28 mouse cellular contexts compared by ENCODE assay signal in the genomic region with DNA sequence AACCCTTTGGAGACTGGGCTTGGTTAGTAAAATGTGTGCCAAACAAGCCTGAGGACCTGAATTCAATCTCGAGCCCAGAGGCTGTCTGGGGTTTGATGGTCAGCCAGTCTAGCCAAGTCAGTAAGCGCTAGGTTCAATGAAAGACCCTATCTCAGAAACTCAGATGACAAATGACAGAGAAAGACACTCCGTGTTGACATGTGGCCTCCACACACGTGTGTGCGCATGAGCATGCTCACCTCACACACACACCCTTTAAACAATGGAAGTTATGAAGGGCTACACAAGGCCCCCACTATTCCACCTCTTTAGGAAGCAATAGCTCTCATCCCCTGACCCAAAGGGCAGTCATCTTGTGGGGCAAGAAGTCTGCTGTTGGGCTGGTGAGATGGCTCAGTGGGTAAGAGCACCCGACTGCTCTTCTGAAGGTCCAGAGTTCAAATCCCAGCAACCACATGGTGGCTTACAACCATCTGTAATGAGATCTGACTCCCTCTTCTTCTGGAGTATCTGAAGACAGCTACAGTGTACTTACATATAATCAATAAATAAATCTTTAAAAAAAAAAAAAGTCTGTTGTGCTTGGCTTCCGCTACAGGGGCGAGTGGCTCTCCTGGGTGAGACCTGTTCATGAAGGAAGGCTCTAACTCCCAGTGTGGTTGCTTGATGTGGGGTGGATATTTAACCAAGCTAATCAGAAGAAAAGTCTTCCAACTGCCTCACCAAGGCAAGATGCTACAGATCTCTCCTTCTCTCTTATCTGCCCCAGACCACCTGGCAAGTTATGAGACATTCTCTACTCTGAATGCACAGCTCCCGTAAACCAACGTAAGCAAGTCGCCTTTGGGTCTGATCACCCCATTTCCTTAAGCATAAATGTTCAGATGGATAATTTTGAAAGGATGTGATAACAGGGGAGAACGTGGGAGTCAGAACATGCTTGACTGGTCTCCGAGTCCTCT. TPM values are rescaled to one million over a fixed set of nuclear protein-coding genes. Genes with fewer than 3 reads are reported as not detected.
A peak's percentile ranks its signal among the peaks of the same experiment; 100 is the strongest.
DNase-seq lines count a peak whose midpoint lies in the region; ATAC-seq and TF ChIP-seq lines count a peak whose summit lies in the region.
"Had no signal": no experiment of that assay in that cellular context is flagged by ENCODE, and none has a peak within 500 bp of the region (broad histone marks: within the 10 kb centered on the region; RNA-seq: fewer than 3 reads in every experiment).

No protein-coding gene starts in this region.

- no peak overlapping the region for H3K27ac ChIP-seq in stomach, embryonic 15.5 days
- no peak overlapping the region for H3K27ac ChIP-seq in stomach, postnatal 0 days (replicated peaks)
- H3K27ac ChIP-seq in liver, embryonic 16.5 days (ENCODE audit: low read length), result peak overlapping the region; percentile 79
- H3K27ac ChIP-seq in hindbrain, embryonic 12.5 days, result no peak overlapping the region
- H3K27ac ChIP-seq: embryonic facial prominence, embryonic 15.5 days; forebrain, embryonic 10.5 days; heart, embryonic 13.5 days; hindbrain, embryonic 13.5 days; limb, embryonic 12.5 days; midbrain, embryonic 15.5 days; neural tube, embryonic 13.5 days had no signal

- H3K4me1 ChIP-seq in stomach, embryonic 15.5 days, result no peaks in the 10 kb centered on the region
- no peaks in the 10 kb centered on the region for H3K4me1 ChIP-seq in stomach, postnatal 0 days (replicated peaks; ENCODE audit: control insufficient read depth, insufficient read depth)
- peaks cover 14% of the 10 kb centered on the region for H3K4me1 ChIP-seq in liver, embryonic 16.5 days (ENCODE audit: control insufficient read depth, low read depth, low read length)
- H3K4me1 ChIP-seq in hindbrain, embryonic 12.5 days, result no peaks in the 10 kb centered on the region
- H3K4me1 ChIP-seq: forebrain, embryonic 10.5 days; heart, embryonic 13.5 days; hindbrain, embryonic 13.5 days; midbrain, embryonic 15.5 days; neural tube, embryonic 13.5 days had no signal

- H3K27me3 ChIP-seq in stomach, embryonic 15.5 days (replicated peaks), result no peaks in the 10 kb centered on the region
- no peaks in the 10 kb centered on the region for H3K27me3 ChIP-seq in stomach, postnatal 0 days (ENCODE audit: control insufficient read depth, insufficient read depth, low read length)
- H3K27me3 ChIP-seq in liver, embryonic 16.5 days (ENCODE audit: control insufficient read depth, insufficient read depth, low read depth, low read length), result no peaks in the 10 kb centered on the region
- H3K27me3 ChIP-seq in hindbrain, embryonic 12.5 days, result no peaks in the 10 kb centered on the region; the same call in 1 of the 2 replicates
- H3K27me3 ChIP-seq: embryonic facial prominence, embryonic 15.5 days; heart, embryonic 13.5 days; hindbrain, embryonic 13.5 days; limb, embryonic 12.5 days; midbrain, embryonic 15.5 days; neural tube, embryonic 13.5 days had no signal

- H3K36me3 ChIP-seq in stomach, embryonic 15.5 days, result no peaks in the 10 kb centered on the region
- no peaks in the 10 kb centered on the region for H3K36me3 ChIP-seq in stomach, postnatal 0 days (ENCODE audit: control insufficient read depth, insufficient read depth, low read length)
- H3K36me3 ChIP-seq in liver, embryonic 16.5 days (ENCODE audit: control insufficient read depth, insufficient read depth), result no peaks in the 10 kb centered on the region
- H3K36me3 ChIP-seq in hindbrain, embryonic 12.5 days, result no peaks in the 10 kb centered on the region
- H3K36me3 ChIP-seq: embryonic facial prominence, embryonic 15.5 days; forebrain, embryonic 10.5 days; heart, embryonic 13.5 days; hindbrain, embryonic 13.5 days; limb, embryonic 12.5 days; midbrain, embryonic 15.5 days; neural tube, embryonic 13.5 days had no signal

- TF ChIP-seq CTCF in stomach, postnatal 0 days (IDR thresholded peaks at IDR 0.05; ENCODE audit: low read depth), result no peak

- DNase-seq in stomach, postnatal 0 days (ENCODE audit: low spot score), result no peak
- peak; percentile 46 for DNase-seq in liver
- DNase-seq in cerebellum, adult 8-10 months, result no peak
- no peak for DNase-seq in natural killer cell, adult 2 months (ENCODE audit: low spot score in 2 of 2)
- DNase-seq: adrenal gland, adult 2 months; cerebellum, adult 2 months; cerebellum, postnatal 36 days; gastrocnemius, postnatal 25 days; heart, adult 18-20 months; heart, postnatal 14 days; kidney, adult 18-20 months; lung, adult 2 months; lung, postnatal 14 days; retina, postnatal 1 day; right cerebral cortex, postnatal 25 days; thymus, adult 18-20 months; thymus, postnatal 4 days had no signal

- no peak for TF ChIP-seq EP300 in stomach, postnatal 0 days (optimal IDR thresholded peaks at IDR 0.05)

- H3K9me3 ChIP-seq in stomach, embryonic 15.5 days, result no peaks in the 10 kb centered on the region
- no peaks in the 10 kb centered on the region for H3K9me3 ChIP-seq in stomach, postnatal 0 days (ENCODE audit: control insufficient read depth, low read length)
- no peaks in the 10 kb centered on the region for H3K9me3 ChIP-seq in liver, embryonic 16.5 days (replicated peaks; ENCODE audit: control insufficient read depth, low read length)
- no peaks in the 10 kb centered on the region for H3K9me3 ChIP-seq in hindbrain, embryonic 12.5 days (replicated peaks)
- H3K9me3 ChIP-seq: embryonic facial prominence, embryonic 15.5 days; forebrain, embryonic 10.5 days; heart, embryonic 13.5 days; hindbrain, embryonic 13.5 days; limb, embryonic 12.5 days; midbrain, embryonic 15.5 days; neural tube, embryonic 13.5 days had no signal

- H3K4me2 ChIP-seq in stomach, embryonic 15.5 days, result no peak overlapping the region
- no peak overlapping the region for H3K4me2 ChIP-seq in stomach, postnatal 0 days (replicated peaks; ENCODE audit: low read depth)
- peak overlapping the region; percentile 36 for H3K4me2 ChIP-seq in liver, embryonic 16.5 days (ENCODE audit: low read depth, low read length)
- H3K4me2 ChIP-seq in hindbrain, embryonic 12.5 days (replicated peaks), result no peak overlapping the region
- H3K4me2 ChIP-seq: embryonic facial prominence, embryonic 15.5 days; heart, embryonic 13.5 days; hindbrain, embryonic 13.5 days; limb, embryonic 12.5 days; midbrain, embryonic 15.5 days; neural tube, embryonic 13.5 days had no signal

- no peak overlapping the region for H3K4me3 ChIP-seq in stomach, embryonic 15.5 days (replicated peaks)
- H3K4me3 ChIP-seq in stomach, postnatal 0 days (ENCODE audit: low read depth, low read length), result no peak overlapping the region
- no peak overlapping the region for H3K4me3 ChIP-seq in liver, embryonic 16.5 days (ENCODE audit: low read depth, low read length)
- H3K4me3 ChIP-seq in hindbrain, embryonic 12.5 days, result no peak overlapping the region
- H3K4me3 ChIP-seq: embryonic facial prominence, embryonic 15.5 days; forebrain, embryonic 10.5 days; heart, embryonic 13.5 days; hindbrain, embryonic 13.5 days; limb, embryonic 12.5 days; midbrain, embryonic 15.5 days; neural tube, embryonic 13.5 days had no signal

- no peak overlapping the region for H3K9ac ChIP-seq in stomach, embryonic 15.5 days
- no peak overlapping the region for H3K9ac ChIP-seq in stomach, postnatal 0 days (ENCODE audit: low read length)
- peak overlapping the region; percentile 27; the same call in 1 of the 2 replicates for H3K9ac ChIP-seq in liver, embryonic 16.5 days (ENCODE audit: low read depth, low read length)
- H3K9ac ChIP-seq in hindbrain, embryonic 12.5 days, result no peak overlapping the region
- H3K9ac ChIP-seq: embryonic facial prominence, embryonic 15.5 days; heart, embryonic 13.5 days; hindbrain, embryonic 13.5 days; limb, embryonic 12.5 days; midbrain, embryonic 15.5 days; neural tube, embryonic 13.5 days had no signal

- 0 out of 2 replicates have a peak, but pooled peaks have one; percentile 22 for ATAC-seq in stomach, embryonic 15.5 days (ENCODE audit: insufficient read depth, low FRiP score, low read depth)
- no peak for ATAC-seq in stomach, postnatal 0 days (ENCODE audit: low FRiP score, low TSS enrichment)
- ATAC-seq in liver, embryonic 16.5 days (ENCODE audit: low read depth), result peak; percentile 86
- ATAC-seq in hindbrain, embryonic 12.5 days (ENCODE audit: low FRiP score), result no peak
- ATAC-seq: forebrain, embryonic 16.5 days; midbrain, embryonic 15.5 days had no signal

- 85% methylated on average over 13 of the region's 13 CpGs for WGBS in stomach, embryonic 15.5 days
- WGBS in stomach, postnatal 0 days, result 87% methylated on average over 13 of the region's 13 CpGs
- 42% methylated on average over 13 of the region's 13 CpGs for WGBS in liver, embryonic 16.5 days (ENCODE audit: insufficient replicate concordance)
- 87% methylated on average over 13 of the region's 13 CpGs for WGBS in hindbrain, embryonic 12.5 days

RNA-seq across cellular contexts. Expression of gene Zfp652, which starts 11.4 kb away (rescaled TPM):
- 21.1 and 21.7 TPM in 2 replicates for polyA plus RNA-seq in stomach, embryonic 15.5 days (2015; fragmentation: Nextera tagmentation; extraction: Ambion mirVana)
- 10.0 and 10.2 TPM in 2 replicates for polyA plus RNA-seq in stomach, postnatal 0 days (2015; fragmentation: Nextera tagmentation; extraction: Ambion mirVana)
- polyA plus RNA-seq in liver, embryonic 16.5 days (2015; fragmentation: Nextera tagmentation; extraction: Ambion mirVana), result 5.8 and 5.9 TPM in 2 replicates
- polyA plus RNA-seq in hindbrain, embryonic 12.5 days (2016; fragmentation: Nextera tagmentation; extraction: Ambion mirVana), result 30.5 and 31.1 TPM in 2 replicates

RNA-seq across cellular contexts. Expression of gene B130006D01Rik, which starts 22.3 kb away (rescaled TPM):
- 1.0 and 1.1 TPM in 2 replicates for polyA plus RNA-seq in stomach, embryonic 15.5 days (2015; fragmentation: Nextera tagmentation; extraction: Ambion mirVana)
- polyA plus RNA-seq in stomach, postnatal 0 days (2015; fragmentation: Nextera tagmentation; extraction: Ambion mirVana), result 0.36 and 0.46 TPM in 2 replicates
- 0.30 and 0.33 TPM in 2 replicates for polyA plus RNA-seq in liver, embryonic 16.5 days (2015; fragmentation: Nextera tagmentation; extraction: Ambion mirVana)
- 1.4 and 1.8 TPM in 2 replicates for polyA plus RNA-seq in hindbrain, embryonic 12.5 days (2016; fragmentation: Nextera tagmentation; extraction: Ambion mirVana)

RNA-seq across cellular contexts. Expression of gene Phb, which starts 34.3 kb away (rescaled TPM):
- polyA plus RNA-seq in stomach, embryonic 15.5 days (2015; fragmentation: Nextera tagmentation; extraction: Ambion mirVana), result 225 and 238 TPM in 2 replicates
- 190 and 202 TPM in 2 replicates for polyA plus RNA-seq in stomach, postnatal 0 days (2015; fragmentation: Nextera tagmentation; extraction: Ambion mirVana)
- polyA plus RNA-seq in liver, embryonic 16.5 days (2015; fragmentation: Nextera tagmentation; extraction: Ambion mirVana), result 126 and 130 TPM in 2 replicates
- 186 and 188 TPM in 2 replicates for polyA plus RNA-seq in hindbrain, embryonic 12.5 days (2016; fragmentation: Nextera tagmentation; extraction: Ambion mirVana)

Comparison
In these comparisons a context has a peak if more than half of its experiments do, and no peak if none do; other contexts are left out.
1. ATAC-seq: peak in stomach, embryonic 15.5 days (single experiment) and liver, embryonic 16.5 days (single experiment); none in stomach, postnatal 0 days (single experiment) and hindbrain, embryonic 12.5 days (single experiment).